Mouse (Mus musculus): Measurements from ENCODE around the gene Avpr1b.
A peak's percentile ranks its signal among the peaks of the same experiment; 100 is the strongest.
"Not testable (repeated sequence)": the region's sequence is repeated elsewhere in the genome, so short reads cannot be mapped to it uniquely, and the experiment has no call there.

Avpr1b gene

GRCm38 (mm10) chr1:131619348-131619747 is 20.3 kb downstream of the Avpr1b start:
- DNase-seq: peak; percentile 39

GRCm38 (mm10) chr1:131623644-131624043 is 24.6 kb downstream of the Avpr1b start:
- DNase-seq: peak; percentile 23

DNA sequence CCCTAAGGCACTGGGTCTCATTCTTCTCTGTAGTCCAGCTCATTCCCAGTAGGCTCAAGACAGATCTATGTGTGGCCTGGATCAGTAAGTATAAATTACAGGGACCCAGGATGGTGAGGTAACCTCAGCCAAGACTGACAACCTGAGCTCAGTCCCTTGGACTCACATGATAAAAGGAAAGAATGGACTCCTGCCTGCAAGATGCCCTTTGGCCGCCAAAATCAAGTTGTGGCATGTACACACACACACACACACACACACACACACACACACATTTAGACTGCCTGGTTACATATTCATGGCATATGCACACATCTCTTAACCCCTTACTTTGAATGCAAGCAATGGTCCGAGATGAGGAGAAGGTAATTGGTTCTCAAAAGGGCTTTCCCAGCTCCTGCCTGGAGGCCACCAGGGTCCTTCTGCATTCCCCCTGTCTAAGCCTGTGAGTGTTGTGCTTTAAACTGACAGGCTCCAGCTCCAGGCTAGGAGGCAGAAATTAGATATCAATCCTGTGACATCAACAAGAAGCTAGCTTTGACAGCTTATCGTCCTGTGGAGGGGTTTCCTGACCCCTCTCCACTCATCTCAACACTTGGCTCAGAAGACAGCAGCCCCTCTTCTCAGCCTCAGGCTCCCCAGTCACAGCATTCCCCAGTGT is 25.3 kb downstream of the Avpr1b start:
- no peak for DNase-seq

GRCm38 (mm10) chr1:131626200-131626599 is 27.2 kb downstream of the Avpr1b start:
- DNase-seq: no peak

DNA sequence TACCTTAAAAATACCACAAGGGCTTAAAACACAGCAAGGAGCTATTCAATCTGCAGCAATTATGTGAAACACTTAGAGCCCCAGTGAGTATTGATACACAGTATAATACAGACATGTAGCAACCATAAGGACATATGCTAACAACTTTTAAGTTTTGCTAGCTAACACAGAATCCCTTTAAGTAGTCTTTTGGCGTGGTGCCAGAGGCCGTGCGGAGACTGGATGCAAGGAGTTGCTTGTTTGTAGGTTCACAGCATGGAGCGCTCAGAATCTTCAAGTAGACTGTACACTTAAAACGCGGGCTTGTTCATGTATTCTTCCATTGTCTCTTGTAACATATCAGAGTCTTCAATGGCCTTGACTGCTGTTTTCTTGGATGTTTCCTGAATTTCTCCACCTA is 33.2 kb downstream of the Avpr1b start:
- not testable (repeated sequence) for DNase-seq

- DNase-seq: no peak
Measured at GRCm38 (mm10) chr1:131634495-131634894, 35.5 kb downstream of the Avpr1b start.

DNA sequence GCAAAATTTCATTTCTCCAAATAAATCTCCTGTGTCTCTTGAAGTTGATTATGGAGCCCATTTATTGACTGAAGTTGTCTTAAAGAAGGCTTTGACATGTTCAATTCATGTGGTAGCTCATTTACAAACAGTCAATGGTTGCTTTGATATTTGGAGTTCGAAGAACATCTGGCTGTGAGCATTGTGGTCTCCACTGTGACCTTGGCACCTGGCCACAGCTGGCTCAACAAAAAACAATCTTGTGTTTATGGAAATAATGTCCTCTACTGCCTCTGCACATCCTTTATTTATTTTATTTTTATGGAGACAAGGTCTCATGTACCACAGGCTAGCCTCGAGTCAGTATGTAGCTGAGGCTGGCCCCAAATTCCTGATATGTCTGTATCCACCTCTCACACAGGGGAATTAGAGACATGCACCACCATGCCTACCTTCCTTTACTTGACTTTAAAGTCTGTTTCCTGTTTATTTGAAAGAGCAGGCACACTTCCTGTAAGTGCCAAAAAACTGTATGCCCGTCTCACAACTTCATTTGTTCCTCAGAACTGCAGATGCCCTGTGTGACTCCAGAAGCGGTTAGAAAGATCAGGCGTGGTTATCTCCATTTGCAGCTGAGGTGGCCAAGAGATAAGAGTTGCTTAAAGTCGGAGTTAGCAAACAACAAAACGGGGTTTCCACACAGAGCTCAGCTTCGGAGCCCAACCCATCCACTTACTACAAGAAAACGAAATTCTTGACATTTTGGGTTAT is 38.9 kb downstream of the Avpr1b start, which contains the start of gene Ctse:
Gene Ctse, plus strand, starts transcription at position 516 of the 750 bp plus-strand sequence.
- no peak for DNase-seq

DNA sequence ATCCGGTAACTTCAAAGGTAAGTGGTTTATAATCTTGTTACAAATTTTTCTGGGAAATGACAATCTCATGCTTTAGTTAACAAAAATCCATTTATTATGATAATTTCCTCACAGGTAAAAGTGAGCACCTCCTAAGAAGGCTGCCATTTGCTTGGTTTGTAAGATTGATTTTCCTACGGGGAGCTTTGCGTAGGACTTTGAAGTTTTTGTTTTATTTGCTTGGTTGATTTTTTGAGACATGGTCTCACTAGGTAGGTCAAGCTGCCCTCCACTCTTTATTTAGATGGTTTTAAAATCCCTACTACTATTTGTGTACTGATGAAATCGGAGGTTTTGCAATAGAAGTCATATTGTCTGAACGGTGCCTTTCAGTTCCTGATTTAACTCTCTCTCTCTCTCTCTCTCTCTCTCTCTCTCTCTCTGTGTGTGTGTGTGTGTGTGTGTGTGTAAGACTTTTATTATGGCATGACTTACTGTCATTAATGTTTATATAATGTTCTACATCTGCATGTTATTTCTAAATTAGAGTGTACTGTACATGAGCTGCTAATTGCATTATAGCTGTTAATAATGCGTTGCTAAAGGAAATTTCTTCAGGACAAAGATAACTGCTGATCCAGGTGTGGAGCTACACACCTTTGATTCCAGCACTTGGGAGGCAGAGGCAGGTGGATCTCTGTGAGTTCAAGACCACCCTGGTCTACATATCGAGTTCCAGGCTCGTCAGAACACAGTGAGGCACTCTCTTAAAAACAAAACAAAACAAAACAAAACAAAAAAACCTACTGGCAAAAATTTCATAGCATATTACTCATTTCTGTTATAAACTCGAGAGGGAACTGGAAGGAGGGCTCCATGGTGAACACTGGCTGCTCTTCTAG is 39.7 kb downstream of the Avpr1b start:
- DNase-seq: no peak

- no peak for DNase-seq
Measured at GRCm38 (mm10) chr1:131640062-131640461, 41.0 kb downstream of the Avpr1b start.

DNA sequence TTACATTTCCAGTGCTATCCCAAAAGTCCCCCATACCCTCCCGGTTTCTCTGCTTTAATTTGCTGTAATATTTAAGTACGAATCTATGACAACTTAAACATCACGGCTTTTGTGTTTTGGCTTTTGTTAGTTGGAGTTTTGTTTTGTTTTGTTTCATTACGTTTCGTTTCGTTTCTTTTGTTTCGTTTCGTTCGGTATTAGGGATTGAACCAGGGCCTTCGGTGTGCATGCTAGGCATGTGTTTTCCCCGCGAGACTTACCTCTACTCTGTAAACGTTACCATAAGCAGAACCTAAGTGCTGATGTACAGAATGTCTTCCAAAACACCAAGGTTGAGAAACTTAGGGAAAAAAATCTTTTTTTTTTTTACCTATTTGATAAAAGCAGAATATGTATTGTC is 42.5 kb downstream of the Avpr1b start:
- DNase-seq: no peak

GRCm38 (mm10) chr1:131642251-131642650 is 43.2 kb downstream of the Avpr1b start:
- no peak for DNase-seq

DNA sequence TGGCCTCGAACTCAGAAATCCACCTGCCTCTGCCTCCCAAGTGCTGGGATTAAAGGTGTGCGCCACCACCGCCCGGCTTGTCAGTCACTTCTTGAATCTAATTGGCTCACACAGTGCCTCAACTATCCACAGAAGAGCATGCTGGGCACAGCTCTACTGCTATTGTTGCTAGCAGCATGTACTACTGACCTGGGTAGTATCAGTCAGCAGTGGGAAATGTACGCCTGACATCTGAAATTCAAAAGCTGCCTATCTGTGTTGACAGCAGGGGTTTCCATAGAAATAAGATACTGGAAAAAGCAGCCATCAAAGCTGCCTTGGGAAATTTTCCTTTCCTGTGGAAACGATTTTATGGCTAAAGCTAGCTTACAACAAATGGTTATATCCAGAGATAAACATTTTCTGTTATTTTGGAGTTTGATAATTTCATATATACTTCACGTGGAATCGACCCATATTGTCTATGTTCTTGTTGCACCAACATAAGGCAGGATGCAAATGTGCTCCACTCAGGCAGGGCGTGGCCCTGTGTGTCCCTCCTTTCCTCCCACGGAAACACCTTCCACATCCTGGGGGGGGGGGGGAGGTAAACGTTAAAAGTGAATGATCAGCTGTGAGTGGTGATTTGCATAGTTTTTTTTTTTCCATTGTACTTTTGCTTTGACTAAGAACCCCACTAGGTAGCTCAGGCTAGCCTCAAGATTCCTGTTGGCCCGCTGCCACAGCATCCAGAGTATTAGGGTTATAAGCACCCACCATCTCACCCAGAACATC is 53.8 kb downstream of the Avpr1b start:
- DNase-seq: peak; percentile 86

GRCm38 (mm10) chr1:131655601-131656000 is 56.6 kb downstream of the Avpr1b start:
- no peak for DNase-seq

GRCm38 (mm10) chr1:131657945-131658354 is 58.9 kb downstream of the Avpr1b start:
- peak; percentile 98 for DNase-seq

- peak; percentile 84 for DNase-seq
Measured at GRCm38 (mm10) chr1:131659512-131660085, 60.6 kb downstream of the Avpr1b start.

- peak; percentile 71 for DNase-seq
Measured at GRCm38 (mm10) chr1:131660266-131660665, 61.2 kb downstream of the Avpr1b start.

GRCm38 (mm10) chr1:131660716-131661472 is 61.9 kb downstream of the Avpr1b start:
- peak; percentile 54 for DNase-seq

Data from heart, adult 11 months (tissue).